Mouse (Mus musculus): ENCODE data around the gene Cuta. TPM values are rescaled to one million over a fixed set of nuclear protein-coding genes. Genes with fewer than 3 reads are reported as not detected.

The Cuta gene
- 14.8 TPM for polyA plus RNA-seq (2014; fragmentation: Illumina TruSeq; extraction: RNeasy Lipid Tissue Mini Kit (QIAGEN cat#74804); ENCODE audit: low read depth, low replicate concordance)

GRCm38 (mm10) chr17:26939178-26939972 is at the start of gene Cuta:
Cuta (minus strand) TSS chr17:26939569.

GRCm38 (mm10) chr17:26972703-26973574 is 33.6 kb upstream of the Cuta start, which contains the start of gene Zbtb9:
Zbtb9 (plus strand) TSS chr17:26973167.

DNA sequence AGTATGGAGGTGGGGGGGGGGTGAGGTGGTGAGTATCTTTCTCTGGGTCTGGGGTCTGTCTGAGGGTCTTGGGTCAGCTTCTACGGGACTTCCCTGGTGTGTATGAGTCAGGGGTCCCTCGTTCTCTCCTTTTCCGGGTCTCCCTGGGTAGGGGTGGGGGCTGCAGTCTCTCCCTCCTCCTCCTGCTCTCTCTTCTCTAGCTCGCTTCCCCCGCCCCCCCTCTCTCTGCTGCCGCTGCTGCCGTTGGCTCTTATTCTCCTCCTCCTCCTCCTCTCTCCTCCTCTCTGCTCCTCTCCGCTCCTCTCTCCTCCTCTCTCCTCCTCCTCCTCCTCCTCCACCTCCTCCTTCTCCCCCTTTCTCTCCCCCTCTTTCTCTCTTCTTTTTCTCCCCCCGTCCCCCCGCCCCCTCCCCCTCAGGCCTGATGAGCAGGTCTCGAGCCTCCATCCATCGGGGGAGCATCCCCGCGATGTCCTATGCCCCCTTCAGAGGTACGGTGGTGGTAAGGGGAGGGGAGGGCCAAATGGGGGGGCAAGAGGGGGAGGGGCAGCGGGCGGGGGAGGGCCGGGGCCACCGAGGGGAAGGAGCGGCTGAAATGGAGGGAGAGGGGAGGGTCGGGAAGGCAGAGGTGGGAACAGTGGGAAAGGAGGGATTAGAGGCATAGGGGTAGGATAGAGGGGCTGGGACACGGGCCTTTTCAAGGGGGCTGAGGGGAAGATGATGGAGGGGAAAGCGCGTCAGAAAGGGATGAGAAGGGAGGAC is 1.8 kb upstream of the Cuta start, which contains the start of gene Syngap1:
TSS of gene Syngap1 (plus strand) at position 223 of the 759 bp plus-strand sequence.

GRCm38 (mm10) chr17:26932839-26933398 is 6.5 kb downstream of the Cuta start, which contains the start of gene Phf1:
Phf1 (plus strand) TSS chr17:26933052.

GRCm38 (mm10) chr17:26916711-26917482 is 22.5 kb downstream of the Cuta start, which contains the start of gene Kifc5b:
Kifc5b (plus strand) TSS chr17:26917091.

Other genes starting within 250 kb of the Cuta start
- gene Crebrf, start 223.9 kb downstream of the Cuta start, polyA plus RNA-seq (2014; fragmentation: Illumina TruSeq; extraction: RNeasy Lipid Tissue Mini Kit (QIAGEN cat#74804); ENCODE audit: low read depth, low replicate concordance) = 89.5 TPM
- gene Bnip1, start 158.5 kb downstream of the Cuta start, polyA plus RNA-seq (2014; fragmentation: Illumina TruSeq; extraction: RNeasy Lipid Tissue Mini Kit (QIAGEN cat#74804); ENCODE audit: low read depth, low replicate concordance) = 14.7 TPM
- gene Nkx2-5, start 94.6 kb downstream of the Cuta start, polyA plus RNA-seq (2014; fragmentation: Illumina TruSeq; extraction: RNeasy Lipid Tissue Mini Kit (QIAGEN cat#74804); ENCODE audit: low read depth, low replicate concordance) = not detected
- gene Kifc5b, start 22.5 kb downstream of the Cuta start, polyA plus RNA-seq (2014; fragmentation: Illumina TruSeq; extraction: RNeasy Lipid Tissue Mini Kit (QIAGEN cat#74804); ENCODE audit: low read depth, low replicate concordance) = not detected
- 1.3 TPM for gene Phf1, start 6.5 kb downstream of the Cuta start, polyA plus RNA-seq (2014; fragmentation: Illumina TruSeq; extraction: RNeasy Lipid Tissue Mini Kit (QIAGEN cat#74804); ENCODE audit: low read depth, low replicate concordance)
- 0.57 TPM for gene Syngap1, start 1.7 kb upstream of the Cuta start, polyA plus RNA-seq (2014; fragmentation: Illumina TruSeq; extraction: RNeasy Lipid Tissue Mini Kit (QIAGEN cat#74804); ENCODE audit: low read depth, low replicate concordance)
- 10.8 TPM for gene Zbtb9, start 33.6 kb upstream of the Cuta start, polyA plus RNA-seq (2014; fragmentation: Illumina TruSeq; extraction: RNeasy Lipid Tissue Mini Kit (QIAGEN cat#74804); ENCODE audit: low read depth, low replicate concordance)
- 0.36 TPM for gene Bak1, start 89.4 kb upstream of the Cuta start, polyA plus RNA-seq (2014; fragmentation: Illumina TruSeq; extraction: RNeasy Lipid Tissue Mini Kit (QIAGEN cat#74804); ENCODE audit: low read depth, low replicate concordance)
- gene Itpr3, start 117.7 kb upstream of the Cuta start, polyA plus RNA-seq (2014; fragmentation: Illumina TruSeq; extraction: RNeasy Lipid Tissue Mini Kit (QIAGEN cat#74804); ENCODE audit: low read depth, low replicate concordance) = 0.28 TPM
- gene Uqcc2, start 194.3 kb upstream of the Cuta start, polyA plus RNA-seq (2014; fragmentation: Illumina TruSeq; extraction: RNeasy Lipid Tissue Mini Kit (QIAGEN cat#74804); ENCODE audit: low read depth, low replicate concordance) = 5.7 TPM
- 0.16 TPM for gene Ip6k3, start 228.2 kb upstream of the Cuta start, polyA plus RNA-seq (2014; fragmentation: Illumina TruSeq; extraction: RNeasy Lipid Tissue Mini Kit (QIAGEN cat#74804); ENCODE audit: low read depth, low replicate concordance)

Data from kidney, adult 10 weeks (tissue).